Mouse (Mus musculus) 416B (cell line): ENCODE data around the gene Ehd2.

Source experiments
- DNase-seq: peaks from one replicate; pipeline ENCODE4 v3.0.0; 2011; ENCODE audit warnings: low read depth

Ehd2 gene

GRCm38 (mm10) chr7:15907971-15908590, 59.3 kb downstream of the Ehd2 start:
- DNase-seq: no peak

- DNase-seq: no peak
These were observed 60.8 kb downstream of the Ehd2 start for GRCm38 (mm10) chr7:15906602-15907001.

- no peak for DNase-seq
These were observed 61.5 kb downstream of the Ehd2 start for GRCm38 (mm10) chr7:15905861-15906260.

DNA sequence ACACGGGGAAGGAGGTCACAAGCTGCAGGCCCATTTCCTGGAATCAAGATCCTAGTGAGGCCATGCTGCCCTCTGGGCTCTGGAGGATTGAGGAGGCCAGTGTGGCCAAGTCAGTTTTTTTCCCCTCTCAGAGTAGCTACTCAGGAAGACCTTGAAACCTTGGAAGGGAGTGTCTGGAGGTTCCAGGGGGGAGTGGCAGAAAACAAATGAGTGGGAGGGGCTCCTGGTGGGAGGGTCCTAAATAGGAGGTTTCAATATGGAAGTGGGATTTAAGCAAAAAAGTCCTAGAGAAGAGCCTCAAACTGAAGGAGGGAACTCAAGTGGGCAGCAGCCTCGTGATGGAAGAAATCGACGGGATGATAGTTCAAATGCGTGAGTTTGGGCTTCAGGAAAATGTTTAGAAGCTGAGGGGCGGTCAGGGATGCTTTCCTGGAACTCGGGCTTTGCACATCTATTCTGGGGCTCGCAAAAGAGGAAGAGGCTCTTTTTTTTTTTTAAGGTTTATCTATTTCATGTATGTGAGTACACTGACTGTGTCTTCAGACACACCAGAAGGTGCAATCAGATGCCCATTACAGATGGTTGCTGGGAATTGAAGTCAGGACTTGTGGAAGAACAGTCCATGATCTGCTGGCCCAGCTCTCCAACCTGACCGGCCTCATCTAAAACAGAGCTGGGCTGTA, 65.9 kb downstream of the Ehd2 start:
- no peak for DNase-seq
